Mouse (Mus musculus): ENCODE results near the gene Krt36. TPM values are rescaled to one million over a fixed set of nuclear protein-coding genes. Genes with fewer than 3 reads are reported as not detected.

The Krt36 gene
- polyA plus RNA-seq (2012; ENCODE audit: low replicate concordance), result not detected in 2 replicates

DNA sequence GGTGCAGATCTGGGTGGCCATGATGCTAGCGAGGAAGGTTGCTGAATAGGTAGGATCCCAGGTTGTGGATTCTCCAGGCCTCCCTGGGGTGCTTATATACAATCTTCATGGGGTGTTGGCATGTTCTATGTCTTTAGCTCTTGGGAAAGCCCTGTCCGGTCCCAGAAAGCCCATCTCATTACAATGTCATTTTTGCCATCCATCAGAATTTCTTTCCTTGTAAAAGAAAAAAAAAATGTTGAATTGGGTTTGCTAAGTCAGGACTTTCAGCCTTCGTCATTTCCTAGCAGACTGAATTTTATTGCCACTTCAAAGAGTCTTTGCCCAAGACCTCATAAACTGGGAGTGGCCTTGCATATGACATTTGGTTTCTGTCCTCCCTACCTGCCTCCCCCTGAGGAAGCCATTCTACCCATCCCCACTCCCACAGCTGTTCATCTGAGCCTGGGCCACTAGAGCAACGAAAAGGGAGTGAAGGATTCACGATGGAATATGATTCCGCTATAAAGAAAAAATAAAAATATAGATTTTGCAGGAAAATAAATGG lies at the start of gene Krt36:
Gene Krt36 (minus strand): TSS at position 51 of the 547 bp plus-strand sequence.

GRCm38 (mm10) chr11:100148615-100149330 lies 43.3 kb upstream of the Krt36 start, which contains the start of gene Krt19:
Gene Krt19, minus strand, starts transcription at chr11:100148665.

GRCm38 (mm10) chr11:100135731-100136130 lies 30.3 kb upstream of the Krt36 start, which contains the start of gene Krt15:
Gene Krt15, minus strand, starts transcription at chr11:100135928.

GRCm38 (mm10) chr11:100121466-100121865 lies 16.0 kb upstream of the Krt36 start, which contains the start of gene Krt13:
Gene Krt13, minus strand, starts transcription at chr11:100121566.

DNA sequence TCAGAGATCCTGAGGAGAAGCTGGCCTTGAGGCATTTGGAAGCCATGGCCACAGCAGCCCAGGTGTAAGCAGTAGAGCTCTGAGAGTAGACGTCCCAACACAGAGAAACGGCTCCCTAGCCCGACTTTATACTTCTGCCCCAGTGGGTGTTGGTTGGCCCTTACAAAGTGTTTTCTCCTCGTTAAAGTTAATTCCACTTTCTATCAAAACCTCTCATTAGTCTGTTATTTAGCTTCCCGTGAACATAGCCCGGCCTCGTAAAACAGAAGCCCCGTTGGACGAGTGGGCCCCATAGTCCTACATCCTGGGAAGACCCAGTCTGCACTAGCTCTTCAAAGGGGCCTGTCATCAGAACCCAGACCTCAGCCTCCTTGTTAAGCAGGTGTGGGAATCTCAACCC lies 9.3 kb downstream of the Krt36 start, which contains the start of gene Krt35:
Gene Krt35 (minus strand): TSS at position 101 of the 400 bp plus-strand sequence.

DNA sequence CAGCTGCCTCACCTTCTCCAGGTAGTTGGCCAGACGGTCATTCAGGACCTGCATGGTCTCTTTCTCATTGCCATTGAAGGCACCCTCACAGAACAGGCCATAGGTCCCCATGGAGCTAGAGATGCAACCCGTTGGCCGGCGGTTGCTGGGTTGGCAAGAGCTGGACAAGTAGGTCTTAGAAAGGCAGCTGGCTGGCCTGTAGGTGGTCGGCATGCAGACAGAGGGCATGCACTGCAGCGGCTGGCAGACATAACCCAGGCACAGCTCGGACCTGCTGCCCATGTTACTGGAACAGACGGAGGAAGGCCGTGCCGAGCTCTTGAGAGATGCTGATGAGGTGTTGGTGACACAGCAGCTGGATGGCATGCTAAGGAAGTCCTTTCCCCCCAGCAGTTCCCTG lies 17.6 kb downstream of the Krt36 start, which contains the start of gene Krt32:
Gene Krt32 (minus strand): TSS at position 366 of the 400 bp plus-strand sequence.

Other genes with a start within 250 kb of the Krt36 start
- gene Gm11568, start 247.7 kb downstream of the Krt36 start, polyA plus RNA-seq (2012; ENCODE audit: low replicate concordance), result not detected in 2 replicates
- gene Gm11559, start 241.2 kb downstream of the Krt36 start, polyA plus RNA-seq (2012; ENCODE audit: low replicate concordance), result not detected in 2 replicates
- not detected in 2 replicates for gene Krtap9-1, start 232.2 kb downstream of the Krt36 start, polyA plus RNA-seq (2012; ENCODE audit: low replicate concordance)
- not detected in 2 replicates for gene Gm11567, start 226.4 kb downstream of the Krt36 start, polyA plus RNA-seq (2012; ENCODE audit: low replicate concordance)
- not detected in 2 replicates for gene Krtap31-1, start 197.7 kb downstream of the Krt36 start, polyA plus RNA-seq (2012; ENCODE audit: low replicate concordance)
- not detected in 2 replicates for gene Gm11565, start 190.9 kb downstream of the Krt36 start, polyA plus RNA-seq (2012; ENCODE audit: low replicate concordance)
- gene Krtap31-2, start 169.3 kb downstream of the Krt36 start, polyA plus RNA-seq (2012; ENCODE audit: low replicate concordance), result not detected in 2 replicates
- gene Krtap9-5, start 157.2 kb downstream of the Krt36 start, polyA plus RNA-seq (2012; ENCODE audit: low replicate concordance), result not detected in 2 replicates
- not detected in 2 replicates for gene Krtap29-1, start 126.6 kb downstream of the Krt36 start, polyA plus RNA-seq (2012; ENCODE audit: low replicate concordance)
- not detected in 2 replicates for gene Krtap16-1, start 119.0 kb downstream of the Krt36 start, polyA plus RNA-seq (2012; ENCODE audit: low replicate concordance)
- gene Krtap17-1, start 111.6 kb downstream of the Krt36 start, polyA plus RNA-seq (2012; ENCODE audit: low replicate concordance), result not detected in 2 replicates
- gene Krt33a, start 89.4 kb downstream of the Krt36 start, polyA plus RNA-seq (2012; ENCODE audit: low replicate concordance), result not detected in 2 replicates
- gene Krt33b, start 75.8 kb downstream of the Krt36 start, polyA plus RNA-seq (2012; ENCODE audit: low replicate concordance), result not detected in 2 replicates
- not detected in 2 replicates for gene Krt34, start 64.1 kb downstream of the Krt36 start, polyA plus RNA-seq (2012; ENCODE audit: low replicate concordance)
- gene Krt31, start 55.1 kb downstream of the Krt36 start, polyA plus RNA-seq (2012; ENCODE audit: low replicate concordance), result not detected in 2 replicates
- gene Krt32, start 17.4 kb downstream of the Krt36 start, polyA plus RNA-seq (2012; ENCODE audit: low replicate concordance), result not detected in 2 replicates
- gene Krt35, start 9.4 kb downstream of the Krt36 start, polyA plus RNA-seq (2012; ENCODE audit: low replicate concordance), result not detected in 2 replicates
- not detected in 2 replicates for gene Krt13, start 15.9 kb upstream of the Krt36 start, polyA plus RNA-seq (2012; ENCODE audit: low replicate concordance)
- 0.10 TPM in 1 of 2 replicates, not detected in the other for gene Krt15, start 30.3 kb upstream of the Krt36 start, polyA plus RNA-seq (2012; ENCODE audit: low replicate concordance)
- 0.15 and 1.7 TPM in 2 replicates for gene Krt19, start 43.0 kb upstream of the Krt36 start, polyA plus RNA-seq (2012; ENCODE audit: low replicate concordance)
- not detected in 2 replicates for gene Krt9, start 87.6 kb upstream of the Krt36 start, polyA plus RNA-seq (2012; ENCODE audit: low replicate concordance)
- 0.23 and 0.48 TPM in 2 replicates for gene Krt14, start 101.9 kb upstream of the Krt36 start, polyA plus RNA-seq (2012; ENCODE audit: low replicate concordance)
- not detected in 2 replicates for gene Krt16, start 143.3 kb upstream of the Krt36 start, polyA plus RNA-seq (2012; ENCODE audit: low replicate concordance)
- 0.51 TPM in 1 of 2 replicates, not detected in the other for gene Krt17, start 155.4 kb upstream of the Krt36 start, polyA plus RNA-seq (2012; ENCODE audit: low replicate concordance)
- gene Krt42, start 164.2 kb upstream of the Krt36 start, polyA plus RNA-seq (2012; ENCODE audit: low replicate concordance), result not detected in 2 replicates
- 561 and 639 TPM in 2 replicates for gene Eif1, start 214.3 kb upstream of the Krt36 start, polyA plus RNA-seq (2012; ENCODE audit: low replicate concordance)
- not detected in 2 replicates for gene Gast, start 228.8 kb upstream of the Krt36 start, polyA plus RNA-seq (2012; ENCODE audit: low replicate concordance)